Mouse (Mus musculus) myocyte (in vitro differentiated cells): ENCODE data around the gene Myom1. TPM values are rescaled to one million over a fixed set of nuclear protein-coding genes. Genes with fewer than 3 reads are reported as not detected.
A peak's percentile ranks its signal among the peaks of the same experiment; 100 is the strongest.

Experiments
- H3K27me3 ChIP-seq: one replicate; pipeline ENCODE4 v1.6.1; 2011; ENCODE audit not compliant: control insufficient read depth, insufficient read depth, insufficient read length
- H3K36me3 ChIP-seq: one replicate; pipeline ENCODE4 v1.6.1; 2011; ENCODE audit not compliant: control insufficient read depth, insufficient read depth
- H3K4me2 ChIP-seq: one replicate; pipeline ENCODE4 v1.6.1; 2011; ENCODE audit warnings: low read depth, control low read depth
- H3K4me3 ChIP-seq: one replicate; pipeline ENCODE4 v1.5.1; 2011; ENCODE audit warnings: mild to moderate bottlenecking, control low read depth, moderate library complexity
- H3K79me2 ChIP-seq: one replicate; pipeline ENCODE4 v1.6.1; 2011; ENCODE audit not compliant: control insufficient read depth, insufficient read depth
- H3ac ChIP-seq: one replicate; pipeline ENCODE4 v1.6.1; 2011; ENCODE audit not compliant: control insufficient read depth, insufficient read length
- CEBPB ChIP-seq: IDR thresholded peaks from 2 replicates; pipeline ENCODE4 v1.6.1; 2011; ENCODE audit warnings: mild to moderate bottlenecking, moderate library complexity; ENCODE audit not compliant: poor library complexity, insufficient read depth, severe bottlenecking
- E2F4 ChIP-seq: IDR thresholded peaks from one replicate; pipeline ENCODE4 v1.6.1; 2011; ENCODE audit warnings: mild to moderate bottlenecking, control low read depth, moderate library complexity; ENCODE audit not compliant: insufficient read depth
- MAX ChIP-seq: IDR thresholded peaks from one replicate; pipeline ENCODE4 v1.6.1; 2011; ENCODE audit warnings: low read depth, mild to moderate bottlenecking, control low read depth
- MYOD1 ChIP-seq, 3 experiments: IDR thresholded peaks; one replicate each; pipeline ENCODE4 v1.6.1; 2011; ENCODE audit warnings: control low read depth in 2 of 3, low read depth in 2 of 3, mild to moderate bottlenecking in 2 of 3, moderate library complexity in 1 of 3; ENCODE audit not compliant: insufficient read length in 2 of 3, control insufficient read depth in 1 of 3
- MYOG ChIP-seq, 3 experiments: IDR thresholded peaks; one replicate each; pipeline ENCODE4 v1.6.1; 2011; ENCODE audit warnings: control low read depth in 2 of 3, low read depth in 2 of 3, mild to moderate bottlenecking in 2 of 3; ENCODE audit not compliant: insufficient read length in 2 of 3, control insufficient read depth in 1 of 3, insufficient read depth in 1 of 3
- POLR2A ChIP-seq: IDR thresholded peaks from one replicate; pipeline ENCODE4 v1.6.1; 2011; ENCODE audit warnings: low read depth, mild to moderate bottlenecking, control low read depth, moderate library complexity; ENCODE audit not compliant: insufficient read length
- POLR2AphosphoS2 ChIP-seq: IDR thresholded peaks from one replicate; pipeline ENCODE4 v1.6.1; 2011; ENCODE audit warnings: low read depth, control low read depth; ENCODE audit not compliant: insufficient read length
- REST ChIP-seq: IDR thresholded peaks from one replicate; pipeline ENCODE4 v1.6.1; 2011; ENCODE audit warnings: mild to moderate bottlenecking, control low read depth, moderate library complexity; ENCODE audit not compliant: insufficient read depth, insufficient read length
- SRF ChIP-seq: IDR thresholded peaks from one replicate; pipeline ENCODE4 v1.6.1; 2011; ENCODE audit warnings: low read depth; ENCODE audit not compliant: control insufficient read depth, insufficient read length
- TCF12 ChIP-seq: IDR thresholded peaks from one replicate; pipeline ENCODE4 v1.6.1; 2011; ENCODE audit warnings: mild to moderate bottlenecking, control low read depth; ENCODE audit not compliant: poor library complexity, insufficient read depth, severe bottlenecking
- TCF3 ChIP-seq: IDR thresholded peaks from one replicate; pipeline ENCODE4 v1.6.1; 2011; ENCODE audit warnings: low read depth, control low read depth; ENCODE audit not compliant: insufficient read length
- USF1 ChIP-seq: IDR thresholded peaks from one replicate; pipeline ENCODE4 v1.6.1; 2011; ENCODE audit warnings: low read depth, mild to moderate bottlenecking, control low read depth, moderate library complexity
- polyA plus RNA-seq: library from polyadenylated mRNA; unstranded; fragments of >200 nt; fragmentation: generic; extraction: Trizol; gene quantifications from one replicate; pipeline ENCODE4 v1.2.1, GENCODE M21; 2012; ENCODE audit warnings: missing spikeins

Gene Myom1
- polyA plus RNA-seq, 1 experiment: 52.7 TPM

DNA sequence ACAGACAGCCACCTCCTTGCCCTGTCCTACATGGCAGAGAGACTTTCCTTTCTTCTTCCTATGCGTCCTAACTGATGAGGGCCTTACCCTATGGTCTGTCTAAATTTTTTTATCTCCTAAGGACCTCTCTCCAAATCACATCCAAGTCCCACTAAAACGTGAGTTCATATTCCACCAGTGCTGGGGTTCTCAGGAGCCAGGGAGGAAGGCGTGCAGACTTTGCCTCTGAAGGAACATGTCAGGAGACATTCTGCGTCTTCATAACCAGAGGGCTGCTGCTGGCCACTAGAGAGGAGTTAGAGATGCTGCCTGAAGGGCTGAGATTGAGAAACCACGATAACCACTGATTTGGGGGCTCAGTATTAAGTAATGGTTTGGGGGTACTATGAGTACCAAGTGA lies 4.5 kb downstream of the Myom1 start:
- TF ChIP-seq USF1 (no peak), MAX (no peak), MYOG (IDR thresholded peaks at IDR 0.05; ENCODE audit: control insufficient read depth in 1 of 3, insufficient read depth in 1 of 3, insufficient read length in 2 of 3, low read depth in 2 of 3) (no peak), SRF (no peak), POLR2A (no peak), POLR2AphosphoS2 (no peak), E2F4 (no peak), TCF12 (no peak), MYOD1 (IDR thresholded peaks at IDR 0.05; ENCODE audit: control insufficient read depth in 1 of 3, insufficient read length in 2 of 3, low read depth in 2 of 3) (no peak), REST (no peak), CEBPB (no peak), TCF3 (no peak)
- Histone ChIP-seq H3K4me2 (no peak overlapping the region), H3K27me3 (no peaks in the 10 kb centered on the region), H3ac (no peak overlapping the region), H3K36me3 (no peaks in the 10 kb centered on the region), H3K79me2 (no peaks in the 10 kb centered on the region), H3K4me3 (no peak overlapping the region)

DNA sequence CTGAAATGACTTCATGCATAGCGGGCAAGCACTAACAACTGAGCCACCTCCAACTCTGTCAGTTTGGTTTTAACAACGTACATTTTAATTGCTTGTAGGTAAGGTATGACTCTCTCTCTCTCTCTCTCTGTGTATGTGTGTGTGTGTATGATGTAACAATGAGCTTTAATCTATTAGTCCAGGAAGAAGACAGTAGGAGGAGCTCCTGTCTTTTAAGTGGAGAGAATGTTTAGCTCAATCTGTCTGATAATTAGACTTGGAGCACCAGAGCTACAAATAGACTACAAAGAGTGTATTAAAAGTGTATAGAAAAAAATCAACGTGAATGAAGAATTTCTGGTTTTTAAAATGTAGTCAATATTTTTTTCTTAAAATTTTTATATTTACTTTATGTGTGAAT lies 6.2 kb downstream of the Myom1 start:
- Histone ChIP-seq H3K36me3 (no peaks in the 10 kb centered on the region), H3K27me3 (no peaks in the 10 kb centered on the region), H3ac (no peak overlapping the region), H3K79me2 (no peaks in the 10 kb centered on the region), H3K4me3 (no peak overlapping the region), H3K4me2 (no peak overlapping the region)
- no peak for TF ChIP-seq POLR2AphosphoS2

DNA sequence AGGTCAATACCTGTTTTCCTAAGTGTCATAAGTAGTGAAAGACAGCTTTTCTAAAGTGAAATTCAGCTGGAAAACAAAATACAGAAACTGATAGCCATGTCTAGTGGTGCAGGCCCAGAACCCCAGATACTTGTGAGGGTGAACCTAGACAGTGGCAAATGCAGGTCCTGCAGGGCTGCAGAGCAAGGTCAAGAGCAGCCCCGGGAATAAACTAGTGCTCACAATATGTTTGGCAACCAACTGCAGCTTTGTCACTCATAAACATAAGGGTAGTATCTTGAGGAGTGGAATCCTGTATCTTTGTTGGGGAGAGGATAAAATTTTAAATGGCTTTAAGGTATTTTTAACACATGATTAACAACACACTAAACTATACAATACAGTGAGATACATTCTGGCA lies 7.3 kb downstream of the Myom1 start:
- H3K4me3 ChIP-seq: no peak overlapping the region

DNA sequence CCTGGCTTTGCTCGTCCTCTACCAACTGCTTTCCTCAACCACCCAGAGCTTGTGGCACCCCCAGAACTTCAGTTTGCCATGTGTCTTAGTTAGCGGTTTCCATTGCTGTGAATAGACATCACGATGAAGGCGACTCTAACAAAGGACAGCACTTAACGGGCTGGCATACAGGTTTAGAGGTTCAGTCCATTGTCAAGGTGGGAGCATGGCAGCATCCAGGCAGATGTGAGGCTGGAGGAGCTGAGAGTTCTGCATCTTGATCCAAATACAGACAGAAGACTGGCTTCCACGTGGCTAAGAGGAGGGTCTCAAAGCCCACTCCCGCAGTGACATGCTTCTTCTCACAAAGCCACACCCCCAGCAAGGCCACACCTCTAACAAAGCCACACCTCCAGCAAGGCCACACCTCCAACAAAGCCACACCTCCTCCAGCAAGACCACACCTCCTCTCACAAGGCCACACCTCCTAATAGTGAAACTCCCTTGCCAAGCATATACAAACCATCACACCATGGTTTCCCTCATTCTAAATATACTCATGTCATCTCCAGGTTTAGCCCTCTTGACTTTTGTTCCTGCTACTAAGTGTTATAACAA lies 8.3 kb downstream of the Myom1 start:
- Histone ChIP-seq H3ac (no peak overlapping the region), H3K27me3 (no peaks in the 10 kb centered on the region), H3K4me2 (no peak overlapping the region), H3K4me3 (no peak overlapping the region), H3K79me2 (no peaks in the 10 kb centered on the region), H3K36me3 (no peaks in the 10 kb centered on the region)
- TF ChIP-seq POLR2A (no peak), POLR2AphosphoS2 (no peak), REST (no peak), USF1 (no peak), SRF (no peak), MYOG (IDR thresholded peaks at IDR 0.05; ENCODE audit: control insufficient read depth in 1 of 3, insufficient read depth in 1 of 3, insufficient read length in 2 of 3, low read depth in 2 of 3) (no peak)

More for the DNA sequence above, 7.3 kb downstream of the Myom1 start:
- H3K4me2 ChIP-seq: no peak overlapping the region
- no peak overlapping the region for H3ac ChIP-seq
- no peaks in the 10 kb centered on the region for H3K79me2 ChIP-seq
- no peaks in the 10 kb centered on the region for H3K27me3 ChIP-seq
- no peaks in the 10 kb centered on the region for H3K36me3 ChIP-seq
- no peak for TF ChIP-seq POLR2A
- no peak for TF ChIP-seq MYOG (IDR thresholded peaks at IDR 0.05; ENCODE audit: control insufficient read depth in 1 of 3, insufficient read depth in 1 of 3, insufficient read length in 2 of 3, low read depth in 2 of 3)
- no peak for TF ChIP-seq SRF
- TF ChIP-seq USF1: no peak

DNA sequence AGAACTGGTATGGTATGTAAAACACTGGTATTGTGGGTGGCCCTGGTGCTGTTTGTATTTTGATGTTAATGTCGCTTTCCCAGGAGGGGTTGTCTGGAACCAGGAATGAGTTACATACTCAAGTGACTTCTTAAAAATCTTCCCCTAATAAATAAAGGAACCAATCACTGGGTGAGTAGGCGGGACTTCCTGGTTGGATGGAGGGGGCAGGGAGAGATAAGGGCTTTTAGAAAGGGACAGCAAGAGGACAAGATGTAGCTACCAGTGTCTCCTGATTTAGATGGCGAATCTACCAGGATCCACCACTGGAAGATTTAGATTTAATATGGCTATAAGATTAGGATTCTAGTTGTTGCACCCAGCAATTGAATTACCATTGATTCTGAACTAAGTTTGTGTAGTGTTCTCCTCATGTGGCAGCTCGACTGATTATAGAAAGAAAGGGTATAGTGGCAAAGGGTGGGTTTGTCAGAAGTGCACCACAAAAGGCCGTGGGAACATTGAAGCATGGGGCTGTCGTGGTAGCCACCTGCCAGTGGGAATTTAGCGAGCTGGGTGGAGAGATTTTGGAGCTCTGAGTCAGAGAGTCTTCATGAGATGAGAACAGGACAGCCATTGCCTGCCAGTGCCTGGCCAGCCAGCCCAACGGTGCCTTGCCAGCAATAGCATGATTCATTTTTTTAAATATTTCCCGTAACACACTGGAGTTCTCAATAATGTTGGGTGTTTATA lies 9.7 kb downstream of the Myom1 start:
- H3K4me2 ChIP-seq: no peak overlapping the region
- no peaks in the 10 kb centered on the region for H3K36me3 ChIP-seq
- no peak overlapping the region for H3K4me3 ChIP-seq
- H3ac ChIP-seq: no peak overlapping the region
- H3K79me2 ChIP-seq: no peaks in the 10 kb centered on the region
- TF ChIP-seq MYOG (IDR thresholded peaks at IDR 0.05; ENCODE audit: control insufficient read depth in 1 of 3, insufficient read depth in 1 of 3, insufficient read length in 2 of 3, low read depth in 2 of 3) (peak in 1 of 3 experiments; percentile 14), POLR2A (no peak), MYOD1 (IDR thresholded peaks at IDR 0.05; ENCODE audit: control insufficient read depth in 1 of 3, insufficient read length in 2 of 3, low read depth in 2 of 3) (peak in 1 of 3 experiments; percentile 59)
- no peaks in the 10 kb centered on the region for H3K27me3 ChIP-seq
